Mouse (Mus musculus): Measurements from ENCODE around the gene Phf21a.

Gene Phf21a

GRCm38 (mm10) chr2:92401091-92401561, 308.2 kb downstream of the Phf21a start, which contains the start of gene Mapk8ip1:
Mapk8ip1 (minus strand) TSS chr2:92401263.
- peaks cover 21% of the 10 kb centered on the region for H3K4me1 ChIP-seq (replicated peaks; ENCODE audit: low read depth, low read length)
- peaks cover 32% of the 10 kb centered on the region for H3K36me3 ChIP-seq (ENCODE audit: insufficient read depth, low read length)
- H3K4me3 ChIP-seq (replicated peaks; ENCODE audit: low read length): peak within 1 kb of the TSS; percentile 89
- no peaks in the 10 kb centered on the region for H3K9me3 ChIP-seq (ENCODE audit: low read length)
- TF ChIP-seq NANOG (IDR thresholded peaks at IDR 0.05; ENCODE audit: borderline replicate concordance, low read length) (no peak), CTCF (conservative IDR thresholded peaks at IDR 0.05; ENCODE audit: low read length) (no peak), POU5F1 (IDR thresholded peaks at IDR 0.05; ENCODE audit: borderline replicate concordance, low read length) (no peak)
- H3K27me3 ChIP-seq (ENCODE audit: insufficient read depth, low read length): peaks cover 10% of the 10 kb centered on the region

- Histone ChIP-seq H3K4me1 (replicated peaks; ENCODE audit: low read depth, low read length) (peaks cover 21% of the 10 kb centered on the region), H3K4me3 (replicated peaks; ENCODE audit: low read length) (no peak overlapping the region), H3K9me3 (ENCODE audit: low read length) (no peaks in the 10 kb centered on the region), H3K27me3 (ENCODE audit: insufficient read depth, low read length) (peaks cover 10% of the 10 kb centered on the region), H3K36me3 (ENCODE audit: insufficient read depth, low read length) (peaks cover 48% of the 10 kb centered on the region)
- TF ChIP-seq POU5F1 (IDR thresholded peaks at IDR 0.05; ENCODE audit: borderline replicate concordance, low read length) (no peak), CTCF (conservative IDR thresholded peaks at IDR 0.05; ENCODE audit: low read length) (no peak), NANOG (IDR thresholded peaks at IDR 0.05; ENCODE audit: borderline replicate concordance, low read length) (no peak)
These were observed 309.8 kb downstream of the Phf21a start for GRCm38 (mm10) chr2:92402591-92403326.

GRCm38 (mm10) chr2:92403776-92404319, 310.9 kb downstream of the Phf21a start:
- Histone ChIP-seq H3K36me3 (ENCODE audit: insufficient read depth, low read length) (peaks cover 59% of the 10 kb centered on the region), H3K4me1 (replicated peaks; ENCODE audit: low read depth, low read length) (peaks cover 23% of the 10 kb centered on the region), H3K9me3 (ENCODE audit: low read length) (no peaks in the 10 kb centered on the region), H3K4me3 (replicated peaks; ENCODE audit: low read length) (no peak overlapping the region), H3K27me3 (ENCODE audit: insufficient read depth, low read length) (peaks cover 10% of the 10 kb centered on the region)
- TF ChIP-seq NANOG (IDR thresholded peaks at IDR 0.05; ENCODE audit: borderline replicate concordance, low read length) (no peak), POU5F1 (IDR thresholded peaks at IDR 0.05; ENCODE audit: borderline replicate concordance, low read length) (no peak)

- no peak for TF ChIP-seq POU5F1 (IDR thresholded peaks at IDR 0.05; ENCODE audit: borderline replicate concordance, low read length)
- TF ChIP-seq NANOG (IDR thresholded peaks at IDR 0.05; ENCODE audit: borderline replicate concordance, low read length): no peak
- TF ChIP-seq CTCF (conservative IDR thresholded peaks at IDR 0.05; ENCODE audit: low read length): no peak
- Histone ChIP-seq H3K27me3 (ENCODE audit: insufficient read depth, low read length) (peaks cover 7% of the 10 kb centered on the region), H3K4me3 (replicated peaks; ENCODE audit: low read length) (no peak overlapping the region), H3K4me1 (replicated peaks; ENCODE audit: low read depth, low read length) (peaks cover 23% of the 10 kb centered on the region), H3K9me3 (ENCODE audit: low read length) (no peaks in the 10 kb centered on the region), H3K36me3 (ENCODE audit: insufficient read depth, low read length) (peaks cover 68% of the 10 kb centered on the region)
These were observed 311.8 kb downstream of the Phf21a start for GRCm38 (mm10) chr2:92404737-92405136.

GRCm38 (mm10) chr2:92405687-92406086, 312.8 kb downstream of the Phf21a start:
- Histone ChIP-seq H3K4me3 (replicated peaks; ENCODE audit: low read length) (no peak overlapping the region), H3K27me3 (ENCODE audit: insufficient read depth, low read length) (peaks cover 2% of the 10 kb centered on the region), H3K36me3 (ENCODE audit: insufficient read depth, low read length) (peaks cover 77% of the 10 kb centered on the region), H3K9me3 (ENCODE audit: low read length) (no peaks in the 10 kb centered on the region), H3K4me1 (replicated peaks; ENCODE audit: low read depth, low read length) (peaks cover 18% of the 10 kb centered on the region)
- TF ChIP-seq NANOG (IDR thresholded peaks at IDR 0.05; ENCODE audit: borderline replicate concordance, low read length) (no peak), CTCF (conservative IDR thresholded peaks at IDR 0.05; ENCODE audit: low read length) (no peak), POU5F1 (IDR thresholded peaks at IDR 0.05; ENCODE audit: borderline replicate concordance, low read length) (no peak)

GRCm38 (mm10) chr2:92408309-92409045, 315.6 kb downstream of the Phf21a start:
- H3K27me3 ChIP-seq (ENCODE audit: insufficient read depth, low read length): no peaks in the 10 kb centered on the region
- no peaks in the 10 kb centered on the region for H3K9me3 ChIP-seq (ENCODE audit: low read length)
- H3K4me1 ChIP-seq (replicated peaks; ENCODE audit: low read depth, low read length): peaks cover 7% of the 10 kb centered on the region; the same call in 1 of the 2 replicates
- no peak for TF ChIP-seq CTCF (conservative IDR thresholded peaks at IDR 0.05; ENCODE audit: low read length)
- TF ChIP-seq NANOG (IDR thresholded peaks at IDR 0.05; ENCODE audit: borderline replicate concordance, low read length): no peak
- no peak for TF ChIP-seq POU5F1 (IDR thresholded peaks at IDR 0.05; ENCODE audit: borderline replicate concordance, low read length)
- peaks cover 99% of the 10 kb centered on the region for H3K36me3 ChIP-seq (ENCODE audit: insufficient read depth, low read length)
- H3K4me3 ChIP-seq (replicated peaks; ENCODE audit: low read length): no peak overlapping the region

- no peaks in the 10 kb centered on the region for H3K9me3 ChIP-seq (ENCODE audit: low read length)
- TF ChIP-seq POU5F1 (IDR thresholded peaks at IDR 0.05; ENCODE audit: borderline replicate concordance, low read length): no peak
- TF ChIP-seq NANOG (IDR thresholded peaks at IDR 0.05; ENCODE audit: borderline replicate concordance, low read length): no peak
- peaks cover 99% of the 10 kb centered on the region for H3K36me3 ChIP-seq (ENCODE audit: insufficient read depth, low read length)
- 0 out of 2 replicates have a peak, but pooled peaks cover 7% of the 10 kb centered on the region for H3K4me1 ChIP-seq (replicated peaks; ENCODE audit: low read depth, low read length)
- no peak overlapping the region for H3K4me3 ChIP-seq (replicated peaks; ENCODE audit: low read length)
- no peaks in the 10 kb centered on the region for H3K27me3 ChIP-seq (ENCODE audit: insufficient read depth, low read length)
These were observed 318.8 kb downstream of the Phf21a start for GRCm38 (mm10) chr2:92411705-92412104.

Measured in E14TG2a.4 (cell line).